Mouse (Mus musculus) megakaryocyte-erythroid progenitor cell, adult 5-6 weeks (primary cell): ENCODE data around the gene Zfp493. TPM values are rescaled to one million over a fixed set of nuclear protein-coding genes. Genes with fewer than 3 reads are reported as not detected.

Experiments
- total RNA-seq, 2 experiments: library from RNA; stranded (forward) in 1 of 2; stranded (reverse) in 1 of 2; fragments of 200-1000, 215-1000 nt in 1 of 2; fragments of >200 nt in 1 of 2; fragmentation: Nextera tagmentation in 1 of 2; gene quantifications; 2 replicates each; pipeline ENCODE4 v1.2.3; 2014 to 2017

The Zfp493 gene
- total RNA-seq, 2 experiments from 2014 or later: 3.7 to 8.9 TPM

Other genes starting within 250 kb of the Zfp493 start
- 7.8 and 9.6 TPM in 2 replicates for gene Zfp748, start 225.9 kb upstream of the Zfp493 start, total RNA-seq (2014; fragmentation: Nextera tagmentation)
- 9.4 and 11.8 TPM in 2 replicates for gene Zfp748, start 225.9 kb upstream of the Zfp493 start, total RNA-seq (2017)
- gene Zfp729b, start 170.0 kb upstream of the Zfp493 start, total RNA-seq (2014; fragmentation: Nextera tagmentation): 9.6 and 13.3 TPM in 2 replicates
- 11.7 and 17.0 TPM in 2 replicates for gene Zfp729b, start 170.0 kb upstream of the Zfp493 start, total RNA-seq (2017)
- not detected in 2 replicates for gene Gm49345, start 141.9 kb upstream of the Zfp493 start, total RNA-seq (2014; fragmentation: Nextera tagmentation)
- gene Gm49345, start 141.9 kb upstream of the Zfp493 start, total RNA-seq (2017): 3.5 TPM in 1 of 2 replicates, not detected in the other
- gene Zfp729a, start 141.9 kb upstream of the Zfp493 start, total RNA-seq (2014; fragmentation: Nextera tagmentation): 5.4 and 6.7 TPM in 2 replicates
- gene Zfp729a, start 141.9 kb upstream of the Zfp493 start, total RNA-seq (2017): 5.3 and 12.8 TPM in 2 replicates
- gene Zfp738, start 92.6 kb upstream of the Zfp493 start, total RNA-seq (2014; fragmentation: Nextera tagmentation): 13.3 and 13.6 TPM in 2 replicates
- 13.1 and 21.9 TPM in 2 replicates for gene Zfp738, start 92.6 kb upstream of the Zfp493 start, total RNA-seq (2017)
- 7.2 and 12.7 TPM in 2 replicates for gene Zfp65, start 50.5 kb upstream of the Zfp493 start, total RNA-seq (2014; fragmentation: Nextera tagmentation)
- gene Zfp65, start 50.5 kb upstream of the Zfp493 start, total RNA-seq (2017): 16.6 and 17.6 TPM in 2 replicates
- gene Zfp85, start 24.5 kb upstream of the Zfp493 start, total RNA-seq (2014; fragmentation: Nextera tagmentation): 5.4 and 9.3 TPM in 2 replicates
- gene Zfp85, start 24.5 kb upstream of the Zfp493 start, total RNA-seq (2017): 7.0 and 8.1 TPM in 2 replicates
- 3.1 and 5.3 TPM in 2 replicates for gene Zfp273, start 34.0 kb downstream of the Zfp493 start, total RNA-seq (2014; fragmentation: Nextera tagmentation)
- 2.2 and 8.7 TPM in 2 replicates for gene Zfp273, start 34.0 kb downstream of the Zfp493 start, total RNA-seq (2017)
- gene Gm10037, start 51.4 kb downstream of the Zfp493 start, total RNA-seq (2014; fragmentation: Nextera tagmentation): 2.3 TPM in 1 of 2 replicates, not detected in the other
- gene Gm10037, start 51.4 kb downstream of the Zfp493 start, total RNA-seq (2017): not detected in 2 replicates
- gene BC048507, start 83.6 kb downstream of the Zfp493 start, total RNA-seq (2014; fragmentation: Nextera tagmentation): not detected in 2 replicates
- gene BC048507, start 83.6 kb downstream of the Zfp493 start, total RNA-seq (2017): not detected in 2 replicates